Mouse (Mus musculus) ovary, postnatal 36 days (tissue): Measurements from ENCODE around the gene Olfr1457.

Experiments used
- DNase-seq: peaks from one replicate; pipeline ENCODE4 v3.0.0; 2022; ENCODE audit warnings: low spot score, mixed read lengths

Gene Olfr1457

GRCm38 (mm10) chr19:13097791-13098190 is at the start of gene Olfr1457:
Gene Olfr1457, minus strand, starts transcription at chr19:13097891.
- DNase-seq: no peak

GRCm38 (mm10) chr19:13106675-13107074 is 9.0 kb upstream of the Olfr1457 start, which contains the start of gene Olfr1458:
Gene Olfr1458, minus strand, starts transcription at chr19:13106775.
- no peak for DNase-seq

- DNase-seq: no peak
Observed at GRCm38 (mm10) chr19:13093908-13094307, 3.8 kb downstream of the Olfr1457 start.

GRCm38 (mm10) chr19:13060310-13060709 is 37.4 kb downstream of the Olfr1457 start, which contains the start of gene Olfr1454:
Gene Olfr1454, plus strand, starts transcription at chr19:13060610.
- no peak for DNase-seq
